Mouse (Mus musculus) E14TG2a.4 (cell line): ENCODE results near the gene Gm9.

ENCODE experiments used
- CTCF ChIP-seq: conservative IDR thresholded peaks from 2 replicates; pipeline ENCODE4 v1.5.1; 2014; ENCODE audit warnings: low read length
- POU5F1 ChIP-seq: IDR thresholded peaks from 2 replicates; pipeline ENCODE4 v1.6.1; 2014; ENCODE audit warnings: low read length, borderline replicate concordance

DNA sequence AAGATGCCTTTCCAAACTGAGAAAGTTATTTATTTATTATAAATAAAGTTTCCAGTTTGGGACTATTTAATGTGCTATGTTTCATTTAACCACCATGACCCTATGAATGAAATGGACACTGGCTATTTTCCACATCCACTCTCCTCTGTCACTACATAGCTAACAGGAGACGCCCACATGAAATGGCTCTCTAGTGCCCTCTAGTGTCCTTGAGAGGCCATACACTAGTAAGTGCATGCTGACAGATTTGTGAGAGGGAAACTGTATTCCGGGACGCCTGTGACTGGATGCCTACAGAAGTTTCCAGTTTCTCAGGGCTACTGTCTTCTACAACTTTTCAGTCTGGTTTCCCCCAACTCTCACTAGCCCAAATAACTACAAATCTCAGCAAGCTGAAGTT is 43.8 kb downstream of the Gm9 start:
- TF ChIP-seq CTCF, result peak; percentile 56
- no peak for TF ChIP-seq POU5F1
